ENCODE assay signal across 17 mouse cellular contexts in genomic region chr14:118481779-118482178, GRCm38 (mm10).
"Had no signal": no experiment of that assay in that cellular context is flagged by ENCODE, and none has a peak within 500 bp of the region (broad histone marks: within the 10 kb centered on the region; RNA-seq: fewer than 3 reads in every experiment).

No protein-coding gene starts in this region.

- DNase-seq: liver, postnatal 0 days; lung, adult 2 months; lung, postnatal 14 days; lung, postnatal 36 days; right cerebral cortex, postnatal 14 days; thymus, adult 18-20 months; thymus, postnatal 14 days; thymus, postnatal 36 days had no signal

- H3K36me3 ChIP-seq: liver, embryonic 15.5 days; lung, embryonic 15.5 days; midbrain, embryonic 13.5 days; midbrain, embryonic 15.5 days; neural tube, embryonic 12.5 days had no signal

- H3K4me3 ChIP-seq: liver, embryonic 15.5 days; lung, embryonic 15.5 days; megakaryocyte, embryonic 14.5 days; midbrain, embryonic 13.5 days; midbrain, embryonic 15.5 days; neural tube, embryonic 12.5 days had no signal

- H3K4me2 ChIP-seq: liver, embryonic 15.5 days; lung, embryonic 15.5 days; midbrain, embryonic 11.5 days; midbrain, embryonic 13.5 days; midbrain, embryonic 15.5 days; neural tube, embryonic 12.5 days had no signal

- H3K27ac ChIP-seq: liver, embryonic 15.5 days; lung, embryonic 15.5 days; macrophage; midbrain, embryonic 13.5 days; midbrain, embryonic 15.5 days; neural tube, embryonic 12.5 days had no signal

- ATAC-seq: liver, postnatal 0 days; lung, postnatal 0 days; midbrain, embryonic 13.5 days; midbrain, embryonic 15.5 days had no signal

- H3K9me3 ChIP-seq: liver, embryonic 15.5 days; lung, embryonic 15.5 days; midbrain, embryonic 13.5 days; midbrain, embryonic 15.5 days; neural tube, embryonic 12.5 days had no signal

- H3K9ac ChIP-seq: liver, embryonic 15.5 days; liver, postnatal 0 days; lung, embryonic 15.5 days; midbrain, embryonic 13.5 days; midbrain, embryonic 15.5 days; neural tube, embryonic 12.5 days had no signal

- H3K27me3 ChIP-seq: liver, embryonic 15.5 days; lung, embryonic 15.5 days; megakaryocyte, embryonic 14.5 days; midbrain, embryonic 13.5 days; midbrain, embryonic 15.5 days; neural tube, embryonic 12.5 days had no signal

- H3K4me1 ChIP-seq: liver, embryonic 15.5 days; lung, embryonic 15.5 days; megakaryocyte, embryonic 14.5 days; midbrain, embryonic 13.5 days; midbrain, embryonic 15.5 days; neural tube, embryonic 12.5 days had no signal
